Mouse (Mus musculus) T-helper 17 cell (primary cell): ENCODE measurements around the gene Lat.
"Not testable (repeated sequence)": the region's sequence is repeated elsewhere in the genome, so short reads cannot be mapped to it uniquely, and the experiment has no call there.

Source experiments
- in situ Hi-C, 2 experiments: fragments of 300-600 bp; cut with MboI, MseI; formaldehyde crosslinking; loops; 1 replicate in 1 of 2; 2 replicates in 1 of 2; pipeline ENCODE4 v1.15.1; 2025; ENCODE audit warnings: high pct_unique_total_duplicates in 2 of 2

The Lat gene

GRCm38 (mm10) chr7:126369393-126369792 lies at the start of gene Lat:
TSS of gene Lat (minus strand) at chr7:126369570.
- in situ Hi-C loops, result loop anchor here in 1 of 2 experiments (25.0 kb wide), 1 partner anchor 882 kb away; the partner anchor contains the start of gene Nsmce1

GRCm38 (mm10) chr7:126418496-126418895 lies 49.1 kb upstream of the Lat start:
- in situ Hi-C loops, result no loop called here

- in situ Hi-C loops, result no loop called here
Observed at GRCm38 (mm10) chr7:126417606-126418005, 48.2 kb upstream of the Lat start.

- in situ Hi-C loops, result no loop called here
Observed at GRCm38 (mm10) chr7:126417045-126417444, 47.7 kb upstream of the Lat start.

- in situ Hi-C loops, result no loop called here
Observed at GRCm38 (mm10) chr7:126416615-126417014, 47.2 kb upstream of the Lat start.

GRCm38 (mm10) chr7:126414725-126415124 lies 45.4 kb upstream of the Lat start, which contains the start of gene Cd19:
TSS of gene Cd19 (minus strand) at chr7:126414889.
- in situ Hi-C loops, result no loop called here

- in situ Hi-C loops, result no loop called here
Observed at GRCm38 (mm10) chr7:126411061-126411460, 41.7 kb upstream of the Lat start.

GRCm38 (mm10) chr7:126408686-126409085 lies 39.3 kb upstream of the Lat start:
- in situ Hi-C loops, result loop anchor here (5.0 kb wide), 2 partner anchors 104 to 119 kb away; no protein-coding TSS in a partner anchor

- in situ Hi-C loops, result loop anchor here in 1 of 2 experiments (5.0 kb wide), 1 partner anchor 35 kb away; no protein-coding TSS in a partner anchor
Observed at GRCm38 (mm10) chr7:126402518-126402917, 33.1 kb upstream of the Lat start.

- in situ Hi-C loops, result loop anchor here in 1 of 2 experiments (5.0 kb wide), 1 partner anchor 38 kb away; no protein-coding TSS in a partner anchor
Observed at GRCm38 (mm10) chr7:126399548-126399947, 30.2 kb upstream of the Lat start.

- in situ Hi-C loops, result loop anchor here in 1 of 2 experiments (5.0 kb wide), 1 partner anchor 39 kb away; no protein-coding TSS in a partner anchor
Observed at GRCm38 (mm10) chr7:126397822-126398221, 28.5 kb upstream of the Lat start.

- in situ Hi-C loops, result loop anchor here in 1 of 2 experiments (5.0 kb wide), 1 partner anchor 40 kb away; no protein-coding TSS in a partner anchor
Observed at GRCm38 (mm10) chr7:126397221-126397620, 27.9 kb upstream of the Lat start.

- in situ Hi-C loops, result loop anchor here in 1 of 2 experiments (5.0 kb wide), 1 partner anchor 41 kb away; no protein-coding TSS in a partner anchor
Observed at GRCm38 (mm10) chr7:126396298-126397119, 27.1 kb upstream of the Lat start, which contains the start of gene Nfatc2ip. TSS of gene Nfatc2ip (minus strand) at chr7:126396737.

- in situ Hi-C loops, result not testable (repeated sequence)
Observed at GRCm38 (mm10) chr7:126392086-126392884, 22.9 kb upstream of the Lat start.

GRCm38 (mm10) chr7:126388185-126388584 lies 18.8 kb upstream of the Lat start:
- in situ Hi-C loops, result no loop called here

- in situ Hi-C loops, result no loop called here
Observed at GRCm38 (mm10) chr7:126383565-126383964, 14.2 kb upstream of the Lat start.

- in situ Hi-C loops, result no loop called here
Observed at GRCm38 (mm10) chr7:126377278-126378158, 8.1 kb upstream of the Lat start, which contains the start of gene Spns1. TSS of gene Spns1 (minus strand) at chr7:126377450.

GRCm38 (mm10) chr7:126376903-126377277 lies 7.5 kb upstream of the Lat start:
- in situ Hi-C loops, result no loop called here

- in situ Hi-C loops, result no loop called here
Observed at GRCm38 (mm10) chr7:126375012-126375411, 5.6 kb upstream of the Lat start.

GRCm38 (mm10) chr7:126374526-126374925 lies 5.2 kb upstream of the Lat start:
- in situ Hi-C loops, result loop anchor here (5.0 to 25.0 kb wide), 2 partner anchors 42 to 887 kb away; partner anchors contain the start of gene Nsmce1 (in 1 of the 2)
